Mouse (Mus musculus): ENCODE results near the gene Trib3.

DNA sequence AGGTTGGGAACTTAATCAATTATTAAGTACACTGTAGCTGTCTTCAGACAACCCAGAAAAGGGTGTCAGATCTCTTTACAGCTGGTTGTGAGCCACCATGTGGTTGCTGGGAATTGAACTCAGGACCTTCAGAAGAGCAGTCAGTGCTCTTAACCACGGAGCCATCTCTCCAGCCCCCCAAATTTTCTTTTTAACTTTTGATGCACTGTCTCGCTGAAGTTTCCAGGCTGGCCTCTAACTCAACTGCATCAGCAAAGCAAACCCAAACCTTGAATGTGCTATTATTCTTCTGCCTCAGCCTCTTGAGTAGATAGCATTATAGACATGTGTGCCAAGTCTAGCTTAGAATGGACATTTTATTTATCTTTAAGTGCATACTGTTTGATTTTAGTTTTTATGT lies 3.9 kb upstream of the Trib3 start:
- TF ChIP-seq MYOD1 (IDR thresholded peaks at IDR 0.05; ENCODE audit: control insufficient read depth, insufficient read length, low read depth) (no peak), USF1 (IDR thresholded peaks at IDR 0.05; ENCODE audit: low read depth) (no peak), CTCF (IDR thresholded peaks at IDR 0.05; ENCODE audit: control insufficient read depth, insufficient read depth, insufficient read length) (no peak), CEBPB (IDR thresholded peaks at IDR 0.05; ENCODE audit: low read depth) (no peak)
